Mouse (Mus musculus) induced T-regulatory cell, adult 2 months (primary cell): ENCODE data around the gene Chil4.
"Not testable (repeated sequence)": the region's sequence is repeated elsewhere in the genome, so short reads cannot be mapped to it uniquely, and the experiment has no call there.

Experiments
- DNase-seq: peaks from one replicate; pipeline ENCODE4 v3.0.0-alpha.2; 2012; ENCODE audit warnings: low read depth

Gene Chil4

DNA sequence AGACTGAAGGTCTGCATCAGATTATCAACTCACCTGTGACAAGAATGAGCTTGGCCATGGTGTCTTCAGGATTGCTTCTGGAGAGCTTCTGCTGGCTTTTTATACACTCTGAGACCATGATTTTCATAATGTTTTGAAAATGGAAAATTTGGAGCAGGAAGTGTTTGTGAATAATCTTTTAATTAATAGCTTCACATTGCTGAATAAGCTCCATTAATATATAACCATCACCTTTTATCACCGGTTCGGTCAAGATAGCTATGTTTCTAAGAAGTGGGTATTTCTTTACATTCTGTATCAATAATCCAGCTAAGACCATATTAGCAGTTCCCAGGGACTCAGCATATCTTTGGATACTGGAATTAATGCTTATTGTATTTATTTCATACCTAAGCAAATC lies at the start of gene Chil4:
Gene Chil4 (minus strand): TSS at position 101 of the 400 bp plus-strand sequence.
- no peak for DNase-seq

DNA sequence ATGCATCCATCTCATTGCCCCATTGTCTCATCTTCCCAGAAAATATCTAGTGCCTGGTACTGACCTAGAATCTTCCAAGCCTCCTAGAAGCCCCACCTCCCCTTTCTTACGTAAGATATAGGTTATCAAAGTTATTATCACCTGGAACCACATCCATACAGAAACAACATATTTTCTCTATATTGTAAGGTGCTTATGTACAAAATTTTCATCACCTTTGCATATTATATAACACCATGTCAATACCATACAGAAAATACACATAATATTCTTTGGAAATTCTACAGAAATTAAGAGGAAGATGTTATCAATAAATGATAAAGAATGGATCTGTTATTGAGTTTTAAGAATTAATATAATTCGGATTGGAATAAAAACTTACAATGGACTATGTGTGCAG lies 46.5 kb upstream of the Chil4 start:
- no peak for DNase-seq

DNA sequence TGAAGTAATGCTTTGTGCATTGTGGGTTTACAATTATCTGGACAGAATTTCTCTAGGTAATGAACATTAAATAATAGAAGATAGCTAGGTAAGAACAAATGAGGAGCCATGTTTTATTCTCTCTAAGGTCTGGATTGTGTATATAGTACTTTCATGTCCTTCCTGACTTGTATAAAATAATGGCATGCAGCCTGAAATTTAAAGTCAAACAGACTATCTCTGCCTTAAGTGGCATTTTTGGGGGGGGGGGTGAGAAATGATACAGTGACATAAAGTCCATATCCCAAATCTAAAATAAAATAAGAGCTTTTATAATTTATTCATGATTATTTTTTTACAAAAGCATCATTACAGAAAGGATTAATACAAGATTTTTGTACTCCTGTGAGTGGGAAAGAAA lies 45.5 kb upstream of the Chil4 start:
- DNase-seq, result no peak

DNA sequence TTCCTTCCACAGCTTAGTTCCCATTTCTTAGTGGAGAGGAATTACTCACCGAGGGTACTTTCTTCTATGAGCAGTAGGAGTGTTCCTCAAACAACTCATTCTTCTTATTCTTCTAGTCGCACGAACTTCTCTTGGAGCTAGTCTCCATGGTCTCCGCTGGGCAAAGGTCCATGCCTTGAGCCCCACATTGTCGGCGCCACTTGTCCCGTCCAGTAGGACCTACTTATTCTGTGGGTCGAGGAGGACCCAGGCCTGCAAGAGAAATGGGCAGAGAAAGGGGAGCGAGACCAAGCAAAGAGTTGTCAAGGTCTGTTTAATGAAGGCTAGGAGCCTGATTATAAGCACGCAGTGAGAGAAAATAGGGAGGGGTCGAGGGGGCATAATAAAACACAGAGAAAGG lies 37.8 kb upstream of the Chil4 start:
- not testable (repeated sequence) for DNase-seq

- DNase-seq, result no peak
Observed at GRCm38 (mm10) chr3:106252719-106253118, 33.4 kb upstream of the Chil4 start.

DNA sequence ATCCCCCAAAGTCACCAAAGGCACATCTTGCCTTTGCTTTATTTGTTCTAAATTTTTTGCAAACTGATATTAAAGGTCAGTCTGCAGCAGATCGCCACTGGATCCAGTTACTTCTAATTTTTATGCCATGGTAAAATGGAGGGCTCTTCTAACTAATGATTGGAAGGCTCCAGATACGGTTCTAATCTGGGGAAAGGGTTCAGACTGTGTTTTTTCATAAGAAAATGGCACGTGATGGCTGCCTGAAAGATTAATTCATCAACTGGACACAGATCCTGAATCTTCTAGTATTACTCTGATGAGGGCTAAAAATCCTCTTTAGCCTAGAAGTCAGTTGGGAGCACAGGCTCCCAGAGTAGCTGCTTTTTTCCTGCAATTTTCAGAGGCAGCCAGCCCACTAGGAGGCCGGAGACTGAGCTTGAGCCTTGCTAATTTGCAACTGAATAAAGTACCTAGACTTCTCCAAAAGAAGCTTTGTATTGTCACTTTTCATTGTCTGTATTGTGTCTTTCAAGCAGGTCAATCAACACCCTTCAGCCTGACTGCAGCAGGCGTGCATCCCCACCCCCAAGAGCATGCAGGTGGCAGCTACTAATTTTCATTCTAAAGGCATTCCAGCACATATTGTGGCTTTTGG lies 31.6 kb upstream of the Chil4 start:
- not testable (repeated sequence) for DNase-seq

- not testable (repeated sequence) for DNase-seq
Observed at GRCm38 (mm10) chr3:106247369-106247768, 28.1 kb upstream of the Chil4 start.

- DNase-seq, result not testable (repeated sequence)
Observed at GRCm38 (mm10) chr3:106240210-106240609, 20.9 kb upstream of the Chil4 start.

- DNase-seq, result no peak
Observed at GRCm38 (mm10) chr3:106239196-106239791, 20.0 kb upstream of the Chil4 start.

- DNase-seq, result not testable (repeated sequence)
Observed at GRCm38 (mm10) chr3:106223391-106223790, 4.1 kb upstream of the Chil4 start.

DNA sequence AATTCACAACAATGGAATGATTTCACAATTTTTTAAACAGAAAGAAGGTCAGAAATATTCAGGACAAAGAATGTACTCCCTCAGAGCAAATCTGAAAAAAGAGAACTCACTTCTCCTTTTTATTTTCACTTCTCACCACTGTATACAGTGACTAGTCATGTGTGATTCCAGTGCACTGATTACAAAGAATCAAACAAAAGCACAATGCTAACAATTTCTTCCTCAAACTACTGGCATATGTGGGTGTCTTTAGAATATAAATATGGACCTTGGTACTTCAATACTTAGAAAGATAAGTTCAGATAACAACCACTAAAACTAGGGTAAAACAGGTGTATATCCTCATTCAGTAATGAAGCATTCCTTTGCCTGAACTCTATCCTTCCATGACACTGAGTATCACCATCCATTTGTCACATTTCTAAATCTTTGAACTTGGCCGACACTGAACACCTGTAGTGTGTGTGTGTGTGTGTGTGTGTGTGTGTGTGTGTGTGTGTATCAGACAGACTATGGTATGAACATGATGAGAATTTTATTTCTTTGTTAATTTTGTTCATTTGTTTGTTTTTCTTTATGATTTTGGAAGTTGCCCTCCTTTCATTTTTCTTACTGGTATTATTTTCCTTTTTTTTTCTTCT lies 2.4 kb upstream of the Chil4 start:
- no peak for DNase-seq

GRCm38 (mm10) chr3:106218284-106218954 lies 888 bp downstream of the Chil4 start:
- not testable (repeated sequence) for DNase-seq

- DNase-seq, result not testable (repeated sequence)
Observed at GRCm38 (mm10) chr3:106198030-106198429, 21.3 kb downstream of the Chil4 start.

DNA sequence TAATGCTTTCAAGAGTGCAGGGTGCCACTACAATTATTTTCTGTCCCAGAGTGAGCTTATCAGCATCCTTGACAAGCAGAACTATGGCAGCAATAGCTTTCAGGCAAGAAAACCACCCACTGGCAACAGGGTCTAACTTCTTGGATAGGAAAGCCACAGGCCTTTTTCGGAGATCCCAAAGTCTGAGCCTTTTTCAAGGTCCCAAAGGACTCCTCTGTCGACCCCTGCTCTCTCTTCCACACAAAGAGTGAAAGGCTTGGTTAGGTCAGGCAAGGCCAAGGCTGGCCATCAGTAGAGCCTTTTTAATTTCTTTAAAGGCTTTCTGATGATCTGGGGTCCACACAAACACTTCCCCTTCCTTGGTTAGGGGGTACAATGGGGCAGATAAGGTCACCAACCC lies 22.1 kb downstream of the Chil4 start:
- not testable (repeated sequence) for DNase-seq

DNA sequence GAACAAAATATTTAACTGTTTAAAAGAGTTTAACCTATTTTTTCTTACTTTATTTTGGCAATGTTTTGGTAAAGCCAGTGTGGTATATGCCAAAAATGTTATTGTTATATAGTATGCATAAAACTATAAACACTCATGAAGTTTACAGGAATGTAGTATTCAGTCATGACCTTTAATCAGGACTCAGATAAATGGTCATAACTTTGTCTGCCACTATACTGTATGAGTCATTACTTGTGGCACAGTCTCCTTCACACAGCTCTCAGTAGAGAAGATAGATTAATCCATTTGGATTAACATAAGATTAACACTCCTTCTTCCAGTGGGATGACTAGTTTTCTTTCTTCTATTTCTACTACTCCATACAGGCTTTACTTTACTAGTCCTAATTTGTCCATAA lies 23.0 kb downstream of the Chil4 start:
- DNase-seq, result no peak

DNA sequence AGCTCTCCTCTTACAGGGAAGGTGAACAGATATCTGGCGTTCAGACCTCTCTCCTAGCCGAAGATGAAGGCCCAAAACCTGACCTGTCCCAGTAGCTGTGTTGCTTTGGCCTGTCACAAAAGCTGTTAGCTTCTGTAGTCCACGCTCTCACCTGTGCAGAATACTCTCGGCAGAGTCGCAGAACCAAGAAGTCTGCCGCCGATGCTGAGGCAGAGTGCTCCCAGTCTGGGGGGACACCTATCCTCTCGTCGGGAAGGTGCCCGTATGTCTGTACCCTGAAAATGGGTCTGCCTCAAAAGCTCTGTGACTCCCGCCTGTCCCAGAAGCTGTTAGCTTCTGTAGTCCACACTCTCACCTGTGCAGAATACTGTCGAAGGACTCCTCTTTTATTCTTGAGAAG lies 23.8 kb downstream of the Chil4 start:
- DNase-seq, result no peak

DNA sequence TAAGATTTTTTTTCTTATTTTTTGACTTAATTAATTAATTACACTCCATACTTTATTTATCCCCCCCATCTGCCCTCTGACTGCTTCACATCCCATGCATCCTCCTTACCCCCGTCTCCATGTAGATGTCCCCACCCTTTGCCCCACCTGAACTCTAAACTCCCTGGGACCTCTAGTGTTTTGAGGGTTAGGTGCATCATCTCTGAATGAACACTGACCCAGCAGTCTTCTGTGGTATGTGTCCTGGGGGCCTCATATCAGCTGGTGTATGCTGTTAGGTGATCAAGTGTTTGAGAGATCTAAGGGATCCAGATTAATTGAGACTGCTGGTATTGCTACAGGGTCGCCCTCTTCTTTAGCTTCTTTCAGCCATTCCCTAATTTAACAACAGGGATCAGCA lies 31.3 kb downstream of the Chil4 start:
- no peak for DNase-seq

- DNase-seq, result no peak
Observed at GRCm38 (mm10) chr3:106177509-106178189, 41.7 kb downstream of the Chil4 start.

GRCm38 (mm10) chr3:106174971-106175370 lies 44.3 kb downstream of the Chil4 start:
- not testable (repeated sequence) for DNase-seq

DNA sequence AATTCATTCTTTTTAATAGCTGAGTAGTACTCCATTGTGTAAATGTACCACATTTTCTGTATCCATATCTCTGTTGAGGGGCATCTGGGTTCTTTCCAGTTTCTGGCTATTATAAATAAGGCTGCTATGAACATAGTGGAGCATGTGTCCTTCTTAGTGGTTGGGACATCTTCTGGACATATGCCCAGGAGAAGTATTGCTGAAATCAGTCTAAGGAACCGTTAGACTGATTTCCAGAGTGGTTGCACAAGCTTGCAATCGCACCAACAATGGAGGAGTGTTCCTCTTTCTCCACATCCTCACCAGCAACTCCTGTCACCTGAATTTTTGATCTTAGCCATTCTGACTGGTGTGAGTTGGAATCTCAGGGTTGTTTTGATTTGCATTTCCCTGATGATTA lies 46.8 kb downstream of the Chil4 start:
- DNase-seq, result not testable (repeated sequence)

DNA sequence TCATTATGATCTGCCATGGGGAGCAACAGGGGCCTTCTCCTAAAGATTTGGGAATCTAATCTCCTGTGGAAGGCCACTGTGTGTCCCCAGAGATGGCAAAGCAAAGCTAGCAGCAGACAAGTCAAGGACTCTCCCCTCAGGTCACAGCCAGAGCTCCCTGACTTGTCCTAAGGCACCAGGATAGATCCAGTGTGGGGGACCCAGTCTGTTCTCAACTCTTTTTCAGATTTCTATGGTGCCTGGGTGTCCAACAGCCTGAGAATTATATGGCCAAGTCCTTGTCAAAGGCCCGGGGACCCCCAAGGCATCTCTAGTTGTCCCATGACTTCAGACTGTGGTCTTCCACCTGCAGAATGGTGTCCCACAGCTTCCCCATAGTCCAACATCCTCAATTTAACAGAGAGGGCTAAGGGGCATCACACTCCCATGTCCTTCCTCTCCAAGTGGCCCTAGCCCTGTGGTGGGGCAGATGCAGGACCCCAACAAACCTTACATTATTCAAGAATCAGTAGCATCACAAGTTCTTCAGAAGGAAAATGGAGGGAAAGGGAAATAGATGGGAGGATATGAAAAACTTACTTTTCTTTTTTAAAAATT lies 48.1 kb downstream of the Chil4 start:
- DNase-seq, result no peak

DNA sequence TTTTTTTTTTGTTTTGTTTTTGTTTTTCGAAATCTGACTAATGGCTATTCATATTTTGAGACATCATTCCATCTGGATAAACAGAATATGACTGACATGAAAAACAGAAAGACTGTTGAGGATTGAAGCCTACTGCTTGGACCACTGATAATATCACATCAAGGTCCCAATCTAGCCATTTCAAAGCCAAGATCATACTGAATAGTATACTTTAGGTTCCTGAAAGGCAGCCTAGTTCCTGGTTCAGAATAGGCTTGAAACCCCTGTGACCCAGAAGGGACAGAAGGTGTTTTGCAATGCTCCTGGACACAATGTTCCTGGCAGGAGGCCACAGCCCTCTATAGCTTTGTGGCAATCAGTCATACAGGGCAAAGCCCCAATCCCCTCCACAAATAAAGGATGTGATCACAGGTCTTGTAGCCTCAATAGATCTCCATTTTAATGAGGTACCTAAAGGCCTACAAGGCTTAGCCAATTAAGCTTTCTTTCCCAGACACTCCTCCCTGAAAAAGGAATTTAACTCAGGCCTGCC lies 48.7 kb downstream of the Chil4 start:
- no peak for DNase-seq
